Mouse (Mus musculus): Measurements from ENCODE around the gene Hist1h2bh.
"Not testable (repeated sequence)": the region's sequence is repeated elsewhere in the genome, so short reads cannot be mapped to it uniquely, and the experiment has no call there.

Gene Hist1h2bh

DNA sequence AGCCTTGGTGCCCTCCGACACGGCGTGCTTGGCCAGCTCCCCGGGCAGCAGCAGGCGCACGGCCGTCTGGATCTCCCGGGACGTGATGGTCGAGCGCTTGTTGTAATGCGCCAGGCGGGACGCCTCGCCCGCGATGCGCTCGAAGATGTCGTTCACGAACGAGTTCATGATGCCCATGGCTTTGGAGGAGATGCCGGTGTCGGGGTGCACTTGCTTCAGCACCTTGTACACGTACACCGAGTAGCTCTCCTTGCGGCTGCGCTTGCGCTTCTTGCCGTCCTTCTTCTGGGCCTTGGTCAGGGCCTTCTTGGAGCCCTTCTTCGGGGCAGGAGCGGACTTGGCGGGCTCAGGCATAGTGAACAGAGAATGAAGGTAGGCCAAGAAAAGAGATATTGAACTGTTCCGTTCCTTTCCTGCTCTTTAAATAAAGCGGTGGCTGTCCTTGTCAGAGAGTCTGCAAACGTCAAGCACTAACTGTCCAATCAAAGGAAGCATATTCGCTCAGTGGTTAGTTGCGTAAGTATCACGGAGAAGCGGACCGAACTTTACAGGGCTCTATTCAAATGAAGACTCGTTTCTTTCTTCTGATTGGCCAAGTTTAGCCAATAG is at the start of gene Hist1h2bh:
TSS of gene Hist1h2bh (minus strand) at position 394 of the 609 bp plus-strand sequence.
- DNase-seq (ENCODE audit: low read depth, low spot score): peak; percentile 98

DNA sequence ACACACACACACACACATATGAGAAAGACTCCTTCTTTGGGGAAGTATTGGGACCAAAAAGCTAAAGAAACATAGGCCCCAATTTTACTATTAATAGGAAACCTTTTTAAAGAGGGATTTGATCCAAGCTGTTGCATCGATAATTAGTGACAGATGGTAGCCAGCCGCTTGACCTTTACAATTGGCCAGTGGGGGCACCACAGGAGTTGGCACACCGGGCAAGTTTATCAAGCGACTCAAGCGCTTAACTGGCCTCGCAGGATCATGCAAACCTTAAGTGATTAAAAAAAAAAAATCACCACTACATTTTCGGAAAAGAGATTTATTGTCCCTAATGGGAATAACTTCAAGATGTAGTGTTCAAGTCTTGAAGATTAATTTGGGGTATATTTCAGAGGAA is 49.4 kb upstream of the Hist1h2bh start:
- DNase-seq (ENCODE audit: low read depth, low spot score): peak; percentile 84

DNA sequence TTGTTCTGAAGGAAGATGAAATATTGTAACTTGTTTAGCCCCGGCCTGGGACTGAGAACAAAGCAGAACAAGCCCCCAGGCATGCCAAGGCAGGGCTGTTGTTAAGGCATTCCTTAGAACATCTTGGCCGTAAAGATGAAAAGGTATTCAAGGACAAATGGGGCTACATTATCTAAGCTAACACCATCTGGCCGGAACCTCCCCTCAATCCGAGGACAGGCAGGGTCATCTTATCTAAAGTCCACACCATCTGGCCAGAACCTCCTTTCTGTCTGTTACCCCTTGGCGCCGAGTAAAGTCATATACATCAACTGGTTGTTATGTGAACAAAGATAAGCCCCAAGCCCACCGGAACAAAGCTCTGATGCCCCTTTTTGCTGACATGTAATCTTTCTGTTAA is 48.7 kb upstream of the Hist1h2bh start:
- DNase-seq (ENCODE audit: low read depth, low spot score): not testable (repeated sequence)

DNA sequence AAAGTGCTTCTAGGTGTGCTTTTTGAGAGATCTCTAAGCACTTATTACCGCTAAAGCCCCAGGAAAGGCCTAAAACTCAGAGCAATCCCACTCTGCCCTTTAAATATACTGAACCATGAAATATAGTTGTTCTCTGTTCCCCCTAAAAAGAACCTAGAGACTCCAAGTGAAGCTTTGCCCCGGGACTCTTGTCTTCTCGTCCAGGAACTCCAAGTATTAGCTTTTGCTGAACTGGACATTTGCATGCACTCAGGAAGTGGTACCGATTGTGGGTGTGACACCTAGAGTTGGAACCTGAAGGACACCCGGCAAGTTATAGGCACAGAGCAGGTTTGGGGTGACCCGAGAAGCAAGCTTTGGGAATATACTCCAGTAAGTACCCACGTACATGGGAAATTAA is 48.0 kb upstream of the Hist1h2bh start:
- DNase-seq (ENCODE audit: low read depth, low spot score): no peak

DNA sequence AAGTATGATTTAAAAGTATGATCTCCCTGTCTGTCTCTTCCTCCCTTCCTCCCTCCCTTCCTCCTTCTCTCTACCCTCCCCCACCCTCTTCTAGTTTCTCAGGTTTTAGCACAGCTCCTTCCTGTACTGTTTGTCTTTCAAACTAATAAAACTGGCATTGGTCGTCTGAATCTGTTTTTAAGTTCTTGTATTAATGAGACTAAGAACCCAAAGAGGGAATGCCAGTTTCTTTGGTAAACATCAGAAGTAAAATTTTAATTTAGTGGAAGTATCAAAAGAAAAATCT is 43.7 kb upstream of the Hist1h2bh start:
- DNase-seq (ENCODE audit: low read depth, low spot score): no peak

DNA sequence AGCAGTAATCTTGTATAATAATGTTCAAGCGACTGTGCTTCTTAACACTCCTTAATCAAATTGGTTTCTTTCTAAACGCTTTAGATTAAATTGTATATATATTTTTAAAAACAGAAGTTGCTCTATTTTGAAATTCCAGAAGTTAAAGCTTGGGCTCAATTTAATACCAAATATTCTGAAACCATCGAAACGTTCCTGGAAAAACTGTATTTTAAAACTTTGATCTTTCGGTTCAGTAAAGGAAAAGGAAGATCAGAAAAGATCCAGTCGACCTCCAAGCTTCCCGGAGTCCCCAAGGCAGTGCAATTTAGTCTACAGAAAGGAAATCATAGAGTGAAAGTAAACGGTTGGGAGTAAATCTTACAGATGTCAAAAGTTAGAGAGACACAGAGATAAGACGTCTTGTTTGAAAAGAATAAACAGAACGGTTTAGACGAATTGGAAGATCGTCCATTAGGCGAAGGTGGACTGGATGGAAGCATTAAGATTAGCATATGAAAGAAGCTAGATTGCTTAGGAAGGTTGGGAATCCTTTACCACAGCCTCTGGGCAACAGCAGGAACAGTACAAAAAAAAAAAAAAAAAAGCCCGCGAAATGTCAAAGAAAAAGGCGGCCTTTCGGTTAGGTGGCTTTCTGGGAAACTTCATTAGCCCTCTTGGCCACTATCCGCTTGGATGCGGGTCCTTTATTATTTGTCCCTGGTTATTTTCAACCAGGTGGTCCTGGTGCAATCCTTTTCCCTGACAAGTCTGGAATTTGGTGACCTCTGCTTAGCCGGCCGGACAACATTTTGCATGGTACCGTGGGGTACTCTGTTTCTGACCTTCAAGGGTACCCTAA is 43.1 kb upstream of the Hist1h2bh start:
- no peak for DNase-seq (ENCODE audit: low read depth, low spot score)

DNA sequence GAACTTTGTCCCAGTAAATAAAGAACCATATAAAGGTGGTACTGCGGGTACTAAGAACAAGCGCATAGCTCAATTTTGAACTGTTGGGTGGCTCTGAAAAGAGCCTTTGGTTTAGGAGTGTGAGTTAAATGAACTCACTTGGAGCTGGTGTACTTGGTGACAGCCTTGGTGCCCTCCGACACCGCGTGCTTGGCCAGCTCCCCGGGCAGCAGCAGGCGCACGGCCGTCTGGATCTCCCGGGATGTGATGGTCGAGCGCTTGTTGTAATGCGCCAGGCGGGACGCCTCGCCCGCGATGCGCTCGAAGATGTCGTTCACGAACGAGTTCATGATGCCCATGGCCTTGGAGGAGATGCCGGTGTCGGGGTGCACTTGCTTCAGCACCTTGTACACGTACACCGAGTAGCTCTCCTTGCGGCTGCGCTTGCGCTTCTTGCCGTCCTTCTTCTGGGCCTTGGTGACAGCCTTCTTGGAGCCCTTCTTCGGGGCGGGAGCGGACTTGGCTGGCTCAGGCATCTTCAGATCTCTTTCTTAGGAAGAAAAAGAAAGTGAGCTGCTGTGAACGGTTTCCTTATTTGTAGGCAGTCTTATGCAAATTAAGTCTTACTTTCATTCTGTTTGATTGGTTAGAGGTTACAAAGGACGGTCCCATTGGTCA is 42.4 kb upstream of the Hist1h2bh start:
- peak; percentile 97 for DNase-seq (ENCODE audit: low read depth, low spot score)

DNA sequence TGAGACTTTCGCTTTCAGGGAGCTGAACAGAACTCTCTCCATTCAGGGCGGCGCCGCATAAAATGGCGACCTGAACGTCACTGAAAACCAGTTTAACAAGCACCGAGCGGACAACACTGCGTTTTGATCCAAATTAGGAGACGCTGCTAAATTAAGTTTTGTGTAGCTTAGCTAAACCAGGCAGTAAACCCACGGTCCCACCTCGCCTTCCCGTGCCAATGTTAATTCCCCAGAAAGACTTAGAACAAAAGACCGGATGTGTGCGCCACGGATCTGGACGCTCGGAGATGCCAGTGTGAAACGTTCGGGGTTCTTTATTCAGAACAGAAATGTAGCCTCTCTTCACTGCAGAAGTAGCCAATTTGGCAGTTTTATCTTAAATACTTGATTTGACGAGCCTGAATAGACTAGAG is 41.8 kb upstream of the Hist1h2bh start:
- peak; percentile 85 for DNase-seq (ENCODE audit: low read depth, low spot score)

DNA sequence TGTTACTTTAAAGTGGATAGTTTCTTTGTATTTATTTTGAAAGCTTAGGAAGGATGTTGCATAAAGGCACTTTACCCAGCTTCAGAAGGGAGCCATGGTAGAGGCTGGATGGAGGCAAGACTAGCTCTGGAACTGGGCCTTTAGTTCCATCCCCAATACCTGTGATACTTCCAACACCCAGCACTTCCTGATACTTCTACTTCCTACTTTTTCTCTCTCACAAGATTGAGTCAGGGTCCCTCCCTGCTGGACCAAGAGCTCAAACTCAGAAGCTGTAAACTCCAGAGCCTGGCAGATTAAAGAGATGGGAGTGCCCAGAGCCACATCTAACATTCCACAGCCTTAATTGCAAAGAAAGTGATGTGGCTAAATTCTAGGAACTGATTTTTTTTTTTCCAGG is 41.1 kb upstream of the Hist1h2bh start:
- DNase-seq (ENCODE audit: low read depth, low spot score): no peak

DNA sequence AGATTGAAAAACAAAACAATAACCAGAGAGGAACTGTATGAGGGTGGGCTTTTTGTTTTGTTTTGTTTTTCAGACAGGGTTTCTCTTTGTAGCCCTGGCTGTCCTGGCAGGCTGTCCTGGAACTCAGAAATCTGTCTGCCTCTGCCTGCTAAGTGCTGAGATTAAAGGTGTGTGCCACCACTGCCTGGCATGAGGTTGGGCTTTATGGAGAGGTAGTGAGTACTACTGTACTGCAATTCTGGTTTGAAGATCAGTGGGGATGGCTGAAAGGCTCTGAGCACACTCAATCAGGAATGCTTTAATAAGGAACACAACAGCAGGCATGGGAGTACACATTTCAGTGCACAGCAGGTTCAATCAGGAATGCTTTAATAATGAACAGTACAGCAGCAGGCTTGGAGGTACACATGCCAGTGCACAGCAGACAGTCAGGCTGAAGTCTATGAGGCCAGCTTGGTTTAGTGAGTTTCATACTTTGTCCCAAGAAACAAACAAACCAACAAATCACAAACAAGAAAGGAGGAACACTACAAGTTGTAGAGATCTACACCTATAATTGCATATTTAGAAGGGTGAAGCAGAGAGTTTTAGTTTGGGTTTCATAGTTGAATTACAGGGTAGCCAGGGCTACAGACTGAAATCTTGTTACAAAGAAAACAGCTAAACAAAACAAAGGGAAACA is 40.3 kb upstream of the Hist1h2bh start:
- no peak for DNase-seq (ENCODE audit: low read depth, low spot score)

DNA sequence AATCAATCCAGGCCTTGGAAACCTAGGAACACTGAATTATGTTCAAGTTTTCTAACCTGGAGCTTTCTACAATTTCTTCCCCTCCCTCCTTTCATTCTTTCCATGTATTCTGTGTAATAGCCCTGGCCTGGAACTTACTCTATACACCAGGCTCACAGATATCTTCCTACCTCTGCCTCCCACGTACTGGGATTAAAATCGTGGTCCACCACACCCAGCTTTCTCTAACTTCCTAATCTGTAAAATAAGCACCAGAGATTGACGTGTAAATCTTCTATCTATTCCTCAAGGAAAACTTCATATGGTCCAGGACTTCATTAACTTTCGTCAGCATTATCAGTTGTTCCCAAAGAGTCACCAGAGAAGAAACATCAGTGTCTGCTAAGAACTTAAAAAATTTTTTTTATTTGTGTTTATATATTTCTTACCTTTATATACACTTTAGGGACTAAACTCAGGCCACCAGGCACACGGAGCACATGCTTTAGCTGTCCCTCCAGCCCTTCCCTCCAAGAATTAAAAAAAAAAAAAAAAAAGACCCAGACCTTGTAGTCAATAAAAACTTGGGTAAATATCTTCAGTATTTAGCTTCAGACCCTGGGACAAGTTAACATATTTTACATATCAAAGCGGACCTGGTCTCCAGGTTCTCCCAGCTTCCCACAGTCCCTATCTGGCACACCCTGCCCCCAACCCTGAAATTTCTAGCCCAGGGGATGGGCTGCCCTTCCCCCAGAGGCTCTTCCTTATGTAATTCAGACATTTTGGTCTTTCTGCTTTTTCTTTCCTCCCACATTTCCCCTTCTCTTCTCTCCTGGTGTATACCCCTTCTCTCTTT is 39.2 kb upstream of the Hist1h2bh start:
- DNase-seq (ENCODE audit: low read depth, low spot score): no peak

DNA sequence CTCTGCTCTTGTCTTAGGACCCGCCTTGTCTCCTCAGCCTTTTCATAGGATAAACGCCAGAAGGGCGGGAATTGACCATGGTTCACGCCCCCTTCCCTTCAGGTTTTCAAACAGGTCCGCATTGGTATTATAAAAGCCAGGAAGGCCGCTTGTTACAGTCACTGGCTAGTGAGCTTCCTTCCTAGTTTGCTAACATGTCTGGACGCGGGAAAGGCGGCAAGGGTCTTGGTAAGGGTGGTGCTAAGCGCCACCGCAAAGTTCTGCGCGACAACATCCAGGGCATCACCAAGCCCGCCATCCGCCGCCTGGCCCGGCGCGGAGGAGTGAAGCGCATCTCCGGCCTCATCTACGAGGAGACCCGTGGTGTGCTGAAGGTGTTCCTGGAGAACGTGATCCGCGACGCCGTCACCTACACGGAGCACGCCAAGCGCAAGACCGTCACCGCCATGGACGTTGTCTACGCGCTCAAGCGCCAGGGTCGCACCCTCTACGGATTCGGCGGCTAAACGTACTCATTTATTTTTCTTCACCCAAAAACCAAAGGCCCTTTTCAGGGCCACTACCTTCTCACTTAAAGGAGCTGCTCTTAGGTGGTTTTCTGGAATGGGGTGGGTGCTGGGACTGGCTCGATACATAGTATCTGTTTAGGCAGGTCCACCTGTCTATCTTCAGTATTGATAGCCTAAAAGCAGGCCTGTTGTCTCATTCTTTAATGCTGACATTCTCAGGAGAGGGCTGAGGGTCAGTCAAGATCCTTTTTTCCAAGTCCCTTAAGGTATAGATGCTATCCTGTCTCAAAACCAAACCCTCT is 38.4 kb upstream of the Hist1h2bh start, which contains the start of gene Hist1h4d:
TSS of gene Hist1h4d (plus strand) at position 191 of the 811 bp plus-strand sequence.
- peak; percentile 99 for DNase-seq (ENCODE audit: low read depth, low spot score)

DNA sequence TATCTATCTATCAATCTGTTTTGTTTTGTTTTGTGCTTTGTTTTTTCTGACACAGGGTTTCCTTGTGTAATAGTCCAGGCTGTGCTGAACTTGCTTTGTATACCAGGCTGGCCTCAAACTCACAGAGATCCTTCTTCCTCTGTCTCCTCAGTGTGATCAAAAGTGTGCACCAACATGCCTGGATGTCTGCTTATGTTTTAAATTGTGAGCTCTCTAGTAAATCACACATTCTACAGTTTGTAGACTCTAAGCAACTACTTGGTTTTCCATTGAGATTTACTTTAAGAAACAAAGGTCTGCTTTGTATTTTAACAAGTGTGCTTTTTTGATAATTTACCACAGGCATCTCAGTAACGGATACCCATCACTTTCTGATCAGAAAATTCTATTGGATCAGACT is 34.6 kb upstream of the Hist1h2bh start:
- DNase-seq (ENCODE audit: low read depth, low spot score): no peak

DNA sequence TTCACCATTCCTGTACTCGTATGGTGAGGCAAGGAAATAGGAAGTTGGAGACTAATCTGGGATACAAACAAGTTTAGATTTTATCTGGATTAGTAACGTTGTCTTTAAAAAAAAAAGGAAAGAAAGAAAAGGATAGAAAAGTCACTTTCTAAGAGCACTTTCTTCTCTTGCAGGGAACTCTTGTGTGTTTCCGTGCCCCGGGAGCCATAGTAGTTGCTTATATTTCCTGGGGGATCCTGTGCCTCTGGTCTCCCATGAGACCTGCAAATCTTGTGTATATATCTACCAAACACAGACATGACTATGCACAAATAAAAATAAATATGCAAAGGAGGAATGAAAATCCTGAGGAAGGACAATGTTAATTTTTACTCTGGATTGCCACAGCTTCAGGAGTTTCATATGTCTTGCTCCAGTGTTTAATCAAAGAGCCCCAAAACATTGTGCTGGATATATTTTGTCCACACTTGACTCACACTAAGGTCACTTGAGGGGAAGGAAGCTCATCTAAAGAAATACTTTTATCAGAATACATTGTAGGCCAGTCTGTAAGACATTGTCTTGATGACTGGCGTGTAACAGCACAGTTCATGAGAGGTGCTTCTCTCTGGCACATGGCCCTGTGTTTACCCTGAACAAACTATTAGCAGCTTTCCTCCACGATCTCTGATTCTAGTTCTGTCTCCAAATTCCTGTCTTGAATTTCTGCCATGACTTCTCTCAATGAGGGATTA is 33.9 kb upstream of the Hist1h2bh start:
- no peak for DNase-seq (ENCODE audit: low read depth, low spot score)

DNA sequence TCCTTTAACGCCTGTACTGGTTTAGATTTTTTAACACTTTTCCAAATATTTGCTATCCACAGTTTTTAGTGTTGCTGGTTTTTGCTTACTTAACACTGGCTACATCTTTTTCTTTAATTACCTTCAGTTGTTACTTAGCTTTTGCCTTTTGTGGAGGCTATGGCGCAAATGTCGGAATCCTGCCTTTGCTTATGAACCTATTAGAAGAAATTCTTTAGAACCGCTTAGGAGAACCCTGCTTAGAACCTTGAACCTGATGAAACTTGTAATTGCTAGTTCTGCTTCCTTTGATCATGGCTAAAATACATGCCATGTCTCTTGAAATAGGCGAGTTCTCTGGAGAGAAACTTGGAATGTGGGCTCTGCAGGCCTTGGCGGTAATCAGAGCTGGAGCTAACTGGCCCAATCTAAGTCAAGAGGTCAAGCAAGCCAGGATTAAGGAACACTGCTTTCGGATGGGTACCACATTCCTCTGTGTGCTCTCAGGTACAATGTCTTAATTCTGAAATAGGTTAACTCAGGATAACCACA is 33.2 kb upstream of the Hist1h2bh start:
- no peak for DNase-seq (ENCODE audit: low read depth, low spot score)

DNA sequence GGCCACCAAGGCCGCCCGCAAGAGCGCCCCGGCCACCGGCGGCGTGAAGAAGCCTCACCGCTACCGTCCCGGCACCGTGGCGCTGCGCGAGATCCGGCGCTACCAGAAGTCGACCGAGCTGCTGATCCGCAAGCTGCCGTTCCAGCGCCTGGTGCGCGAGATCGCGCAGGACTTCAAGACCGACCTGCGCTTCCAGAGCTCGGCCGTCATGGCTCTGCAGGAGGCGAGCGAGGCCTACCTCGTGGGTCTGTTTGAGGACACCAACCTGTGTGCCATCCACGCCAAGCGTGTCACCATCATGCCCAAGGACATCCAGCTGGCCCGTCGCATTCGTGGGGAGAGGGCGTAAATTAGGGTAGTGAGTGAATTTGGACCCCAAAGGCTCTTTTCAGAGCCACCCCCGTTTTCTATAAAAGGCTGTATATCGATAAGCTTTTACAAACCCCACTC is 32.7 kb upstream of the Hist1h2bh start:
- not testable (repeated sequence) for DNase-seq (ENCODE audit: low read depth, low spot score)

DNA sequence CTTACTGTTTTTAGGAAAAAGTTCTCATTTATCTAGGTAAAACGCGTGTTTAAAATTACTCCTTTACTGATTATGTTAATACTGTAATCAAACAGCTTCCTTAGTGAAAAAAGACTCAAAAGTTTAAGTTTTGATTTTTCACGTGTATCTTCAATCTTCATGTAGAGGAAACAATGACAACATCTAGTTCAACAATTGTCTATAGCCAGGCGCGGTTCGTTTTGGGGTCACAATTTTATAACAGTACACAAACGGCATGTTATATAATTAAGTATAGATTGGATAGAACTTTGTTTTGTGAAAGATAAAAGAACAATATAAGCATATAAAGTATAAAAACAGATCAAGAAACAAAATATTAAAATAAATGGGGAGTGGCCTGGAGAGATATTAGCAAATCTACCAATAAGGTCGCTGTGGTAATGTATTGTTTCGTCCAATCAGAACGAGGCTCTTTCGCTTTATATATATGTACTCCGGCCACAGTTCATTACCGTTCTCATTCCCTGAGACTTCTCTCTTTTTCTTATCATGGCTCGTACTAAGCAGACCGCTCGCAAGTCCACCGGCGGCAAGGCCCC is 32.2 kb upstream of the Hist1h2bh start, which contains the start of gene Hist1h3d:
TSS of gene Hist1h3d (plus strand) at position 493 of the 581 bp plus-strand sequence.
- DNase-seq (ENCODE audit: low read depth, low spot score): peak; percentile 91

DNA sequence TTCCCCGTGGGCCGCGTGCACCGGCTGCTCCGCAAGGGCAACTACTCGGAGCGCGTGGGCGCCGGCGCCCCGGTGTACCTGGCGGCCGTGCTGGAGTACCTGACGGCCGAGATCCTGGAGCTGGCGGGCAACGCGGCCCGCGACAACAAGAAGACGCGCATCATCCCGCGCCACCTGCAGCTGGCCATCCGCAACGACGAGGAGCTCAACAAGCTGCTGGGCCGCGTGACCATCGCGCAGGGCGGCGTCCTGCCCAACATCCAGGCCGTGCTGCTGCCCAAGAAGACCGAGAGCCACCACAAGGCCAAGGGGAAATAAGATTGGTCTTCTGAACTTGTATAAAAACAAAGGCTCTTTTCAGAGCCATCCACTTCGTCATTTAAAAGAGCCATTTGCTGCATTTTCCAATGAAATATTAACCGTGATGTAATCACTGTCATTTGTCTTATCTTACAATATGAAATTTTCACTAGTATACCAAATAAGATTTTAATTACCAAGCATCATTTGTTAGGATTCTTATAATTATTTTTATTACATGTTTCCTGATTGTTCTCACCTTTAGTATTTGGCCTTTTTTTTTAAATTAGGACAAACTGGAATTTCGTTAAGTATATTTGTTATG is 31.5 kb upstream of the Hist1h2bh start:
- not testable (repeated sequence) for DNase-seq (ENCODE audit: low read depth, low spot score)
